Mouse (Mus musculus) stomach, embryonic 16.5 days (tissue): ENCODE data around the gene Slc39a11. TPM values are rescaled to one million over a fixed set of nuclear protein-coding genes. Genes with fewer than 3 reads are reported as not detected.

Source experiments
- ATAC-seq: fragments of 200-750 bp; cut with Nextera tagmentation; 2 replicates; pipeline ENCODE4 v1.8.0; 2017; ENCODE audit warnings: moderate number of reproducible peaks, moderate TSS enrichment; ENCODE audit not compliant: insufficient read depth, low FRiP score
- H3K27ac ChIP-seq: fragments of 300-500 bp; sonication (generic); 2 replicates; pipeline ENCODE4 v1.5.1; 2014; ENCODE audit warnings: low read length
- H3K27me3 ChIP-seq: fragments of 300-500 bp; sonication (generic); 2 replicates; pipeline ENCODE4 v1.6.1; 2014; ENCODE audit warnings: low read length, control low read depth, mixed read lengths; ENCODE audit not compliant: control insufficient read depth, insufficient read depth
- H3K36me3 ChIP-seq: fragments of 300-500 bp; sonication (generic); 2 replicates; pipeline ENCODE4 v1.6.1; 2014; ENCODE audit warnings: low read length; ENCODE audit not compliant: control insufficient read depth, insufficient read depth
- H3K4me1 ChIP-seq: fragments of 300-500 bp; sonication (generic); 2 replicates; pipeline ENCODE4 v1.6.1; 2014; ENCODE audit warnings: low read length, control low read depth, mixed read lengths; ENCODE audit not compliant: control insufficient read depth, insufficient read depth
- H3K4me2 ChIP-seq: fragments of 300-500 bp; sonication (generic); 2 replicates; pipeline ENCODE4 v1.6.1; 2014; ENCODE audit warnings: low read depth, low read length, mixed read lengths
- H3K4me3 ChIP-seq: fragments of 300-500 bp; sonication (generic); replicated peaks from 2 replicates; pipeline ENCODE4 v1.5.1; 2014; ENCODE audit warnings: mild to moderate bottlenecking, low read length
- H3K9ac ChIP-seq: fragments of 300-500 bp; sonication (generic); 2 replicates; pipeline ENCODE4 v1.6.1; 2014; ENCODE audit warnings: low read length
- H3K9me3 ChIP-seq: fragments of 300-500 bp; sonication (generic); replicated peaks from 2 replicates; pipeline ENCODE4 v1.6.1; 2016; ENCODE audit warnings: low read length, control low read depth; ENCODE audit not compliant: control insufficient read depth
- WGBS: fragments of 180-500 bp; shearing (Covaris S2); extraction: QIAGEN DNeasy Blood & Tissue Kit; methylation state at CpG from one replicate; pipeline ENCODE4 v1.1.7; 2014; 5-methylcytosine and 5-hydroxymethylcytosine counted together
- polyA plus RNA-seq: library from polyadenylated mRNA; unstranded; fragments of >200 nt; fragmentation: Nextera tagmentation; extraction: Ambion mirVana; gene quantifications from 2 replicates; pipeline ENCODE4 v1.2.1, GENCODE M21; 2015

The Slc39a11 gene
- polyA plus RNA-seq, 1 experiment from 2014 or later = 47.9 TPM

GRCm38 (mm10) chr11:113262062-113262461 lies 387.8 kb downstream of the Slc39a11 start:
- Histone ChIP-seq H3K27ac (peak overlapping the region; percentile 16; the same call in 1 of the 2 replicates), H3K9me3 (no peaks in the 10 kb centered on the region), H3K4me3 (no peak overlapping the region), H3K4me2 (no peak overlapping the region), H3K36me3 (no peaks in the 10 kb centered on the region), H3K4me1 (peaks cover 14% of the 10 kb centered on the region; the same call in 1 of the 2 replicates), H3K27me3 (no peaks in the 10 kb centered on the region), H3K9ac (0 out of 2 replicates have a peak overlapping the region, but pooled peaks have one; percentile 28)
- no peak for ATAC-seq
- WGBS = 41% methylated on average over 8 of the region's 8 CpGs

DNA sequence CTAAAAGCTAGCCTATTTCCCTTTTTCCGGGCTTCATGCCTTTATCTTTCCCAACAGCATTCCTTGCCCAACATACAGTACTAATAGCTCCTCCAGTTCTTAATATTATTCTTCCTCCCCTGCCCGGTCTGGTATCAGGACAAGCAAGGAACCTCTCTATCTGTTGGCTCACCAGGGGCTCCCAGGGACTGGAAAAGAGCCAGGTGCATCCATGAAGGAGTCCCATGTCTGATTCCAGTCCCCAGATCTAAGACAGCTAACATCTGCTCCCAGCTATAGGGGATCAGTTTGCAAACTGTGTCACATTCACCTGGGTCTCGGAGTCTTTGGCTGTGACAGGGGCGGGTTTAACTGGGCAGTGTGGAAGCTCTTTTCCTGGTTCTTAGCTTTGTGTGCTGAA lies 388.5 kb downstream of the Slc39a11 start:
- Histone ChIP-seq H3K9me3 (no peaks in the 10 kb centered on the region), H3K4me1 (peaks cover 14% of the 10 kb centered on the region; the same call in 1 of the 2 replicates), H3K4me2 (no peak overlapping the region), H3K36me3 (no peaks in the 10 kb centered on the region), H3K27me3 (no peaks in the 10 kb centered on the region), H3K27ac (peak overlapping the region; percentile 76), H3K4me3 (no peak overlapping the region), H3K9ac (0 out of 2 replicates have a peak overlapping the region, but pooled peaks have one; percentile 14)
- 67% methylated on average over 4 of the region's 4 CpGs for WGBS
- ATAC-seq = no peak

- no peak overlapping the region for H3K4me3 ChIP-seq
- H3K4me2 ChIP-seq = no peak overlapping the region
- H3K9ac ChIP-seq = 0 out of 2 replicates have a peak overlapping the region, but pooled peaks have one; percentile 3
- no peaks in the 10 kb centered on the region for H3K9me3 ChIP-seq
- peak overlapping the region; percentile 88 for H3K27ac ChIP-seq
- no peaks in the 10 kb centered on the region for H3K27me3 ChIP-seq
- ATAC-seq = peak; percentile 90
- peaks cover 19% of the 10 kb centered on the region for H3K4me1 ChIP-seq
- H3K36me3 ChIP-seq = no peaks in the 10 kb centered on the region
- WGBS = 54% methylated on average over 14 of the region's 14 CpGs
Measured at GRCm38 (mm10) chr11:113259712-113260382, 390.0 kb downstream of the Slc39a11 start.

- Histone ChIP-seq H3K27me3 (no peaks in the 10 kb centered on the region), H3K4me1 (peaks cover 25% of the 10 kb centered on the region), H3K27ac (no peak overlapping the region), H3K9me3 (no peaks in the 10 kb centered on the region), H3K4me3 (no peak overlapping the region), H3K4me2 (no peak overlapping the region), H3K9ac (no peak overlapping the region), H3K36me3 (no peaks in the 10 kb centered on the region)
- ATAC-seq = no peak
- 76% methylated on average over 6 of the region's 6 CpGs for WGBS
Measured at GRCm38 (mm10) chr11:113258016-113258415, 391.9 kb downstream of the Slc39a11 start.

GRCm38 (mm10) chr11:113254653-113255052 lies 395.2 kb downstream of the Slc39a11 start:
- Histone ChIP-seq H3K9ac (0 out of 2 replicates have a peak overlapping the region, but pooled peaks have one; percentile 20), H3K36me3 (no peaks in the 10 kb centered on the region), H3K4me2 (no peak overlapping the region), H3K27me3 (no peaks in the 10 kb centered on the region), H3K9me3 (no peaks in the 10 kb centered on the region), H3K27ac (peak overlapping the region; percentile 3; the same call in 1 of the 2 replicates), H3K4me1 (peaks cover 16% of the 10 kb centered on the region), H3K4me3 (no peak overlapping the region)
- no peak for ATAC-seq
- 43% methylated on average over 6 of the region's 6 CpGs for WGBS

DNA sequence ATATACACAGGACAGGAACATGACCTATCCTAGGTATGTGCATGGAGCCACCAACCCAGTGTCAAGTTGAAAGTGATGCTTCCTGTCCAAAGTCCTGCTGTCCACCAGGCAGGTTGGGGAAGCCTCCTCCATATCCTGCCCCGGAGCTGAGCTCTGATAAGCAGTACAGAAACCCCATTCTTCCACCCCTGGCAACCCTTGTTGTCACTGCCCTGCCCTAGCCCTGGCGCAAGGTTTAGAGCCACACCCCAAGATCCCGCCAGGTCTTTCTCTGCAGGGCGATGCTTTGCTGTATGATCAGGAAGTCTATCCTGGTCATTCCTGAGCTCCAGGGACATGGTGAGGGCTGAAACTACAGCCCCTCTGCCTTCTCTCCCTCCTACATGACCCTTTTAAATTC lies 396.7 kb downstream of the Slc39a11 start:
- Histone ChIP-seq H3K9me3 (no peaks in the 10 kb centered on the region), H3K27ac (no peak overlapping the region), H3K4me3 (no peak overlapping the region), H3K27me3 (no peaks in the 10 kb centered on the region), H3K9ac (no peak overlapping the region), H3K36me3 (no peaks in the 10 kb centered on the region), H3K4me1 (peaks cover 16% of the 10 kb centered on the region), H3K4me2 (no peak overlapping the region)
- peak; percentile 46; the same call in 1 of the 2 replicates for ATAC-seq
- 72% methylated on average over 4 of the region's 4 CpGs for WGBS

- no peak for ATAC-seq
- peaks cover 16% of the 10 kb centered on the region for H3K4me1 ChIP-seq
- WGBS = 80% methylated on average over 7 of the region's 7 CpGs
- no peak overlapping the region for H3K27ac ChIP-seq
- H3K27me3 ChIP-seq = no peaks in the 10 kb centered on the region
- no peak overlapping the region for H3K4me3 ChIP-seq
- H3K9me3 ChIP-seq = no peaks in the 10 kb centered on the region
- no peaks in the 10 kb centered on the region for H3K36me3 ChIP-seq
- no peak overlapping the region for H3K4me2 ChIP-seq
- no peak overlapping the region for H3K9ac ChIP-seq
Measured at GRCm38 (mm10) chr11:113251172-113251571, 398.7 kb downstream of the Slc39a11 start.

DNA sequence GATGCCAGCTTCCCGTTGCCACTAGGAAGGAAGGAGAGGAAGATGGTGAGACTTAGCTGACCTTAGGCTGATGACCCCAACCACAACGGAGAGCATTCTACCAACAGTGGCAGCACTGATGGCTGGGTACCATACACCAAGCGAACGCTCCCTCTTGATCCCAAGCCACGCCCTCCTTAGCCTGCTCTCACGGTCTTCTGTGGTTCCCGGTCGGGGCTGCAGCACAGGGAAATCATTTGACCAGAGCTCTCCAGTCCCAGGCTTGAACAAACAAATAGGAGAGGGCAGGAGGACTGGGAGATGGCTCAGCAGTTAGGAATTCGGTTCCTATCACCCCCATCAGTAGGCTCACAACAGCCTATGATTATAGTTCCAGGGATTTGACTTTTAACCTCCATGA lies 403.4 kb downstream of the Slc39a11 start:
- peak; percentile 73; the same call in 1 of the 2 replicates for ATAC-seq
- WGBS = 48% methylated on average over 9 of the region's 9 CpGs
- Histone ChIP-seq H3K36me3 (no peaks in the 10 kb centered on the region), H3K4me2 (no peak overlapping the region), H3K27ac (no peak overlapping the region), H3K9me3 (no peaks in the 10 kb centered on the region), H3K4me1 (no peaks in the 10 kb centered on the region), H3K9ac (no peak overlapping the region), H3K27me3 (no peaks in the 10 kb centered on the region), H3K4me3 (no peak overlapping the region)

DNA sequence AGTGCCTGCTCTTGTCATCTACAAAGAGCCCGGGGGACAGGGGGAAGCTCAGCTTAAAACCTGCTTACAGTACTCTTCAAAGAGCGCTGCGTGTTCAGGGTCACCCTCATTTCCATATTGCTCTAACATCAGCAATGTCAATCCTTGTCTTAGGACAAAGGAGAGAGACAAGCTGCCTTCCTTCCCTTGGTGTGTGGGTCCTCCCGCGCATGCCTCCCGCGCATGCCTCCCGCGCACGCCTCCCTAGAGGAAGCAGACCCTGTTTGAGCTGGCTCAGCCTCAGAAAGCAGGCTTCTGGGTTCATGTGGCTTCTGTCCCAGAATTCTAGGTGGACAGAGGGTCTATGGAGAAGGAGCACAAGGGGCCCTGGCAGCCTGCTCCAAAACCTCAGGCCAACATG lies 404.2 kb downstream of the Slc39a11 start:
- H3K27ac ChIP-seq = no peak overlapping the region
- WGBS = 80% methylated on average over 10 of the region's 10 CpGs
- H3K9me3 ChIP-seq = no peaks in the 10 kb centered on the region
- H3K9ac ChIP-seq = no peak overlapping the region
- H3K27me3 ChIP-seq = no peaks in the 10 kb centered on the region
- H3K36me3 ChIP-seq = no peaks in the 10 kb centered on the region
- no peak overlapping the region for H3K4me3 ChIP-seq
- no peaks in the 10 kb centered on the region for H3K4me1 ChIP-seq
- H3K4me2 ChIP-seq = no peak overlapping the region
- no peak for ATAC-seq
